Mouse (Mus musculus) lung, embryonic 16.5 days (tissue): ENCODE measurements at regions not wholly inside any gene's neighbourhood (a gene's known extent, or its start where the extent isn't known, plus 50 kb on each side); places are given as distances from the start of the nearest gene placed in this dataset.

Experiments used
- ATAC-seq: fragments of 200-750 bp; cut with Nextera tagmentation; 2 replicates; pipeline ENCODE4 v1.8.0; 2017; ENCODE audit warnings: low read depth, mild to moderate bottlenecking, moderate library complexity
- H3K27ac ChIP-seq: fragments of 300-500 bp; sonication (generic); 2 replicates; pipeline ENCODE4 v1.5.1; 2014; ENCODE audit warnings: mild to moderate bottlenecking, control low read depth, low read length
- H3K27me3 ChIP-seq: fragments of 300-500 bp; sonication (generic); 2 replicates; pipeline ENCODE4 v1.6.1; 2014; ENCODE audit warnings: low read depth, low read length, mixed read lengths; ENCODE audit not compliant: control insufficient read depth, insufficient read depth
- H3K36me3 ChIP-seq: fragments of 300-500 bp; sonication (generic); 2 replicates; pipeline ENCODE4 v1.6.1; 2014; ENCODE audit warnings: low read length; ENCODE audit not compliant: control insufficient read depth, insufficient read depth
- H3K4me1 ChIP-seq: fragments of 300-500 bp; sonication (generic); replicated peaks from 2 replicates; pipeline ENCODE4 v1.6.1; 2014; ENCODE audit warnings: low read length, mixed read lengths; ENCODE audit not compliant: control insufficient read depth, insufficient read depth
- H3K4me2 ChIP-seq: fragments of 300-500 bp; sonication (generic); 2 replicates; pipeline ENCODE4 v1.6.1; 2014; ENCODE audit warnings: low read depth, low read length, control low read depth
- H3K4me3 ChIP-seq: fragments of 300-500 bp; sonication (generic); 2 replicates; pipeline ENCODE4 v1.5.1; 2014; ENCODE audit warnings: mild to moderate bottlenecking, low read length, control low read depth
- H3K9ac ChIP-seq: fragments of 300-500 bp; sonication (generic); 2 replicates; pipeline ENCODE4 v1.6.1; 2014; ENCODE audit warnings: low read length, control low read depth
- H3K9me3 ChIP-seq: fragments of 300-500 bp; sonication (generic); 2 replicates; pipeline ENCODE4 v1.6.1; 2016; ENCODE audit warnings: low read length; ENCODE audit not compliant: control insufficient read depth
- WGBS: fragments of 180-500 bp; shearing (Covaris S2); extraction: QIAGEN DNeasy Blood & Tissue Kit; methylation state at CpG from one replicate; pipeline ENCODE4 v1.1.7; 2014; 5-methylcytosine and 5-hydroxymethylcytosine counted together

- Histone ChIP-seq H3K9me3 (no peaks in the 10 kb centered on the region), H3K4me2 (no peak overlapping the region), H3K27me3 (no peaks in the 10 kb centered on the region), H3K27ac (no peak overlapping the region), H3K9ac (no peak overlapping the region), H3K4me3 (no peak overlapping the region), H3K4me1 (no peaks in the 10 kb centered on the region), H3K36me3 (no peaks in the 10 kb centered on the region)
- WGBS = 27% methylated on average over 4 of the region's 4 CpGs
- no peak for ATAC-seq
These were observed 137.7 kb upstream of the Trpc4 start for GRCm38 (mm10) chr3:54017943-54018649.

GRCm38 (mm10) chr3:54016877-54017276 lies 139.0 kb upstream of the Trpc4 start:
- no peak for ATAC-seq
- Histone ChIP-seq H3K4me2 (no peak overlapping the region), H3K9ac (no peak overlapping the region), H3K9me3 (no peaks in the 10 kb centered on the region), H3K36me3 (no peaks in the 10 kb centered on the region), H3K27ac (no peak overlapping the region), H3K4me1 (no peaks in the 10 kb centered on the region), H3K27me3 (no peaks in the 10 kb centered on the region), H3K4me3 (no peak overlapping the region)
- WGBS = 70% methylated on average over 5 of the region's 5 CpGs

GRCm38 (mm10) chr3:54011016-54011415 lies 144.8 kb upstream of the Trpc4 start:
- Histone ChIP-seq H3K9ac (no peak overlapping the region), H3K4me1 (no peaks in the 10 kb centered on the region), H3K36me3 (no peaks in the 10 kb centered on the region), H3K4me2 (no peak overlapping the region), H3K9me3 (no peaks in the 10 kb centered on the region), H3K27me3 (no peaks in the 10 kb centered on the region), H3K27ac (no peak overlapping the region), H3K4me3 (no peak overlapping the region)
- WGBS = 69% methylated on average over 2 of the region's 2 CpGs
- no peak for ATAC-seq

- Histone ChIP-seq H3K27me3 (no peaks in the 10 kb centered on the region), H3K9me3 (no peaks in the 10 kb centered on the region), H3K9ac (no peak overlapping the region), H3K4me2 (no peak overlapping the region), H3K27ac (no peak overlapping the region), H3K4me1 (no peaks in the 10 kb centered on the region), H3K36me3 (no peaks in the 10 kb centered on the region), H3K4me3 (no peak overlapping the region)
- no peak for ATAC-seq
- WGBS = 67% methylated on average over 4 of the region's 4 CpGs
These were observed 129.4 kb upstream of the Ufm1 start for GRCm38 (mm10) chr3:53992993-53993392.

GRCm38 (mm10) chr3:53988796-53989195 lies 125.2 kb upstream of the Ufm1 start:
- ATAC-seq = no peak
- no peaks in the 10 kb centered on the region for H3K27me3 ChIP-seq
- no peak overlapping the region for H3K9ac ChIP-seq
- H3K4me3 ChIP-seq = no peak overlapping the region
- H3K4me2 ChIP-seq = no peak overlapping the region
- H3K36me3 ChIP-seq = no peaks in the 10 kb centered on the region
- WGBS = 68% methylated on average over 9 of the region's 9 CpGs
- no peaks in the 10 kb centered on the region for H3K9me3 ChIP-seq
- H3K4me1 ChIP-seq = no peaks in the 10 kb centered on the region
- no peak overlapping the region for H3K27ac ChIP-seq

- Histone ChIP-seq H3K36me3 (no peaks in the 10 kb centered on the region), H3K4me1 (no peaks in the 10 kb centered on the region), H3K4me2 (no peak overlapping the region), H3K9ac (no peak overlapping the region), H3K27ac (no peak overlapping the region), H3K4me3 (no peak overlapping the region), H3K9me3 (no peaks in the 10 kb centered on the region), H3K27me3 (no peaks in the 10 kb centered on the region)
- no peak for ATAC-seq
- 80% methylated on average over 7 of the region's 7 CpGs for WGBS
These were observed 124.6 kb upstream of the Ufm1 start for GRCm38 (mm10) chr3:53988256-53988655.

GRCm38 (mm10) chr3:53987316-53987715 lies 123.7 kb upstream of the Ufm1 start:
- no peak overlapping the region for H3K27ac ChIP-seq
- ATAC-seq = no peak
- H3K9ac ChIP-seq = no peak overlapping the region
- H3K27me3 ChIP-seq = no peaks in the 10 kb centered on the region
- 78% methylated on average over 2 of the region's 2 CpGs for WGBS
- no peaks in the 10 kb centered on the region for H3K9me3 ChIP-seq
- H3K4me2 ChIP-seq = no peak overlapping the region
- H3K4me1 ChIP-seq = no peaks in the 10 kb centered on the region
- H3K36me3 ChIP-seq = no peaks in the 10 kb centered on the region
- no peak overlapping the region for H3K4me3 ChIP-seq

- Histone ChIP-seq H3K4me3 (no peak overlapping the region), H3K4me1 (no peaks in the 10 kb centered on the region), H3K27ac (no peak overlapping the region), H3K27me3 (no peaks in the 10 kb centered on the region), H3K9me3 (no peaks in the 10 kb centered on the region), H3K36me3 (no peaks in the 10 kb centered on the region), H3K4me2 (no peak overlapping the region), H3K9ac (no peak overlapping the region)
- no peak for ATAC-seq
- 76% methylated on average over 6 of the region's 6 CpGs for WGBS
These were observed 121.3 kb upstream of the Ufm1 start for GRCm38 (mm10) chr3:53984743-53985550.

- no peaks in the 10 kb centered on the region for H3K27me3 ChIP-seq
- 93% methylated on average over 8 of the region's 8 CpGs for WGBS
- H3K9me3 ChIP-seq = no peaks in the 10 kb centered on the region
- H3K4me3 ChIP-seq = no peak overlapping the region
- ATAC-seq = no peak
- H3K27ac ChIP-seq = no peak overlapping the region
- no peaks in the 10 kb centered on the region for H3K4me1 ChIP-seq
- H3K36me3 ChIP-seq = no peaks in the 10 kb centered on the region
- no peak overlapping the region for H3K4me2 ChIP-seq
- no peak overlapping the region for H3K9ac ChIP-seq
These were observed 118.7 kb upstream of the Ufm1 start for GRCm38 (mm10) chr3:53982311-53982710.
